Mouse (Mus musculus) brain, embryonic 14.5 days (tissue): ENCODE results near the gene Slc22a23.

Source experiments
- CTCF ChIP-seq: fragments of 200-500 bp; IDR thresholded peaks from 2 replicates; pipeline ENCODE4 v1.5.1; 2012; ENCODE audit warnings: inconsistent platforms, mild to moderate bottlenecking, moderate library complexity, borderline replicate concordance; ENCODE audit not compliant: insufficient read depth, insufficient read length; ENCODE audit errors: extremely low read depth
- POLR2A ChIP-seq: fragments of 200-500 bp; IDR thresholded peaks from 2 replicates; pipeline ENCODE4 v1.6.1; 2012; ENCODE audit warnings: mild to moderate bottlenecking, inconsistent platforms, borderline replicate concordance; ENCODE audit not compliant: poor library complexity, insufficient read depth, insufficient read length, severe bottlenecking; ENCODE audit errors: extremely low read depth

DNA sequence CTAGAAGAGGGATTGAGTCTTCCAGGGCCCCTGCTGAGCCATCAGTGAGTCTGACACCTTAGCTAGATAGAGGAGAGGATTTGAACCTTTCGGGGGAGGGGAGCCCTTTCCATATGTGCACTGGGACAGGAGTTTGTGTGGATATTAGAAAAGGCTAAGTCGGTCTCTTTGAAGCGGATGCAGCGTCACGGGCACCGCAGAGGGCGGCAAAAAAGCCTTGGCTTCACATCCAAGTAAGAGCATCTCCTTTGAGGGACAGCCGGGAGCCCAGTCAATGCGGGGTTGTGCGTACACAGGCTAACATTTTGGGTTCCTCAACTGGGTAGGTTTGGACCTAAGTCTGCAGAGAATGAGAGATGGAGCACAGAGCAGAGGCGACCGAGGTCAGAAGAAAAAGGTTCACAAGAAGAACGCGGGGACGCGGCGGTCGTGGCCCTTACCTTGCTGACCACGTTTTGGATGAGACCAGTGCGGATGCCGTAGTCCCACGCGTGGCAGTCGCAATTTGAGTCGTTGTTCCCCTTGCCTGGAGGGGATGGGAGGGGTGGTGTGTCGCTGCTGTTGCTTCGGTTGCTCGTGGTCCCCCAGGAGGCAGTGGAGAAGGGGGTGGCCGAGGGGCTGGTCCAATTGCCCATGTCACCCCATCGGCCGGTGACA is 1.1 kb downstream of the Slc22a23 start:
- TF ChIP-seq POLR2A (no peak), CTCF (no peak)
